Mouse (Mus musculus) embryo, embryonic 10.5 days (tissue): ENCODE results near the gene Fam169a.
A peak's percentile ranks its signal among the peaks of the same experiment; 100 is the strongest.
"Not testable (repeated sequence)": the region's sequence is repeated elsewhere in the genome, so short reads cannot be mapped to it uniquely, and the experiment has no call there.

ENCODE experiments used
- DNase-seq: peaks from one replicate; pipeline ENCODE4 v3.0.0-alpha.2; 2015; ENCODE audit warnings: low spot score

Fam169a gene

DNA sequence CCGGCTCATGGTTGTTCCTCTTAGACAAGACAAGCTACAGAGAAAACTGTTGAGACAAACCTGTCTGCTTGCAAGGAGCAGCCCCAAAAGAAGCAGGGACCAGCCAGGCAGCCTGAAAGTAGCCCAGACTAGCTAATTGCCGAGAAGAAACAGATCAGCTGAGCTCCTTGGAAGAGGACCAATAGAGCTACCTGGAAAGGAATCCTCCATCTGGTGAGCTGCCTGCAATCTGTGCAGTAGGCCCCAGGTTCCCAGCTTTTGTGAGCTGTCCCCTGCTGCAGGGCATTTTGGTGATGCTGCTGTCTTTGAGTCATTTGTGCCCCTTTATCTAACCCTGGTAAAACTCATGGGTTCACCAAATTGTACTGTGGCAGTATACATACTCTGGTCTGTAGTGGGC is 13.1 kb downstream of the Fam169a start:
- DNase-seq, result no peak

GRCm38 (mm10) chr13:97080615-97081014 is 13.5 kb downstream of the Fam169a start:
- DNase-seq, result no peak

DNA sequence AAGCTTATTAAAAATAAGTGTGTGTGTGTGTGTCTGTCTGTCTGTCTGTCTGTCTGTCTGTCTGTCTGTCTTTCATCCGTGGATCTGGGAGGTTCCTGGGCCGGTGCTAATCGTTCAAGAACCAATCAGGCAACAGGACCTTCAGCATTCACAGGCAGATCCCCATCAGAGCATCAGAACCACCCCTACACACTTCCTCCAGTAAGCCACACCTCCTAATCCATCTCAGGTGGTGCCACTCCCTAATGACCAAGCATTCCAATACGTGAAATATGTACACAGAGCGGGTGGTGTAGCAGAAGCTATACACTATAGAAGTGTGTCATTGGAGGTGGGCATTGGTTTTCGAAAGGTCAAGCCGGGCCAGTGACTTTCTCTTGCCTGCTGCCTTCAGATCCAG is 15.3 kb downstream of the Fam169a start:
- DNase-seq, result no peak

DNA sequence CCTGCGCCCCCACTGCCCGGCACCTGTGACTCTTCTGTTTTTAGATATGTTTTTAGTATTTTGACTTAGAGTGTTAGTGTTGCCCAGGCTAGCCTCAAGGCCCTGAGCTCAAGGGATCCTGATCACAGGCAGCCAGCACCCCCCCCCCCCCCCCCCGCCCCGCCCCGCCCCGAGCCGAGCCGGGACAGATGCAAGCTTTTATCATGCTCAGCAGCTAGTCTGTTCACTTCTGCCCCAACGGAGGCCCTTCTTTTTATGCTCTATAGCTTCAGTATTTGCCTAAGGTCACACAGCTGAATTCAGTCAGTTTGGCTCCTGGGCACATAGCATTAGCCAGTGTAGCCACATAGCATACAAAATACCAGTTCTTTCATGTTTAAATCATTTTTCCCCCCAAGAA is 19.2 kb downstream of the Fam169a start:
- no peak for DNase-seq

DNA sequence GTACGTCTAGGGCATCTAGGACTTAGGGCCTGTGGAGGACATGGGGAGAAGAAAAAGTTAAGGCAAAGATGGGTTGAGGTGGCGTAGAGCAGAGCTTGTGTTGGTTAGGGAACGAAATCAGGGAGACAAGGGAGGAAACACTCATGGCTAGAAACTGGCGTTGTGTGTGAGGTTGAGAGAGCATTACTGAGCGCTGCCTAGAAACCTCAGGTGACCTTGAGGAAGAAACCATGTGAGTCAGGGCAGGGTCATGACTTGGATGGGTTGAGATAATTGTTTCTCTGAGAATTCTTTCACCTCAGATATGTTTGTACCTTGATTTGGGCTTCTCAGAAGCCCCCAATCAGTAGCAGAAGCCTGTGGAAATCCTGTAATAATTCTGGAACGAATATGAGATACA is 20.3 kb downstream of the Fam169a start:
- DNase-seq, result no peak

- no peak for DNase-seq
Measured at GRCm38 (mm10) chr13:97088183-97088582, 21.1 kb downstream of the Fam169a start.

DNA sequence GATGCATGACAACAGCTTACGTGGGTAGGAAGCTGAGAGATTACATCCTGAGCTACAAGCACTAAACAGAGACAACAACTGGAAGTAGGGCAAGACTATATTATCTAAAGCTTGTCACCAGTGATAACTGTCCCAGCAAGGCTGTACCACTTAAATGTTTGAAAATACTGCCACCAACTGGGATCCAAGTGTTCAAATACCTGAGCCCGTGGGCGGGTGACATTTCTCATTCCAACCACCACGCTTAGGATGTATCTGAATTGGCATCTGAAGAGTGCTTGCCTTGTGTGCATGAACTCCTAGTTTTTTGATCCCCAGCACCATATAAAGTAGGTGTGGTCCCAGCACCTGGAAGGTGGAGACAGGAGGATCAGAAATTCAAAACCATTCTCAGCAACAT is 28.6 kb downstream of the Fam169a start:
- no peak for DNase-seq

DNA sequence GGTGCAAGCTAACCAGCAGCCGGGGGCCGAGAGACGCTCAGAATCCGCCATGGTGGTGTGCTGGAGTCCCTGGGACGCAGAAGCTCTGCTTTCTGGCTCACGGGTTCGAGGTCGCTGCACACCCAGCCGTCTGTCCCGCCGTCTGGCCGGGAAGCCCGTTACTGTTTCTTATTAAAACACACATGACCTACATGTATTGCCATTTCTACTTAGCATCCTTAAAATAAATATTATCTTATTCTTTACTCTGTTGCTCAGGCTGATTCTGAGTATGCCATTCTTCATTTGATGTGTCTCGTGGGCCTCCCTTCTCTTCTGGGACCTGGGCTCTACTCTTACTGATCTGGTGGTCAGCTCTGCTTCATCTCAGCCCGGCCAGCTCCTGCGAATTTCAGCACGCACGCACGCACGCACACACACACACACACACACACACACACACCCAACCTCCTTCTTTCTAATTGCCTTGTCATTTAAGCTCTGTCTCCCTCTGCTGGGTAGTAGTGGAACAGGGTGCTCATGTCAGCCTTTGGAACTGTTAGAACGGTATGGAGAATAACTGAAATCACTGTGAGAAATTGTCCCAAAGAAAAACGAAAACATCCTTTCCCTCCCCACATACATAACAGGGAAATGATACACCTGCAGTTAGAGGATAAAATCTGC is 32.2 kb downstream of the Fam169a start, which contains the start of gene Gm6169:
Gene Gm6169 (minus strand): TSS at position 51 of the 666 bp plus-strand sequence.
- DNase-seq, result peak; percentile 77

GRCm38 (mm10) chr13:97104996-97105395 is 37.9 kb downstream of the Fam169a start:
- no peak for DNase-seq

DNA sequence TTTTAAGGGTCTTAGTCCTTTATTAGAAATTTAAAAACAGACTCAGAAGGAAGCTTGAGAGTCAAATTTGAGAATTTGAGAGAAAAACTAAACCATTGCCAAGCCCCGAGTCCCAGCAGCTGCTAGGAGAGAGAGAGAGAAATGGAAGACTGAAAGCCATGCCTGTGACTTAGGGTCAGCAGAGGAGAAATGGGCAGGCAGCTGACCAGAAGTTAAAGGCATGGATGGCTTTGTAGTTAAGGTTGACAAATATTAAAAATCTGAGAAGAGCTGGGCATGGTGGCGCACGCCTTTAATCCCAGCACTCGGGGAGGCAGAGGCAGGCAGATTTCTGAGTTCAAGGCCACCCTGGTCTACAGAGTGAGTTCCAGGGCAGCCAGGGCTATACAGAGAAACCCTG is 40.6 kb downstream of the Fam169a start:
- DNase-seq, result not testable (repeated sequence)

- DNase-seq, result no peak
Measured at GRCm38 (mm10) chr13:97109046-97109445, 42.0 kb downstream of the Fam169a start.

DNA sequence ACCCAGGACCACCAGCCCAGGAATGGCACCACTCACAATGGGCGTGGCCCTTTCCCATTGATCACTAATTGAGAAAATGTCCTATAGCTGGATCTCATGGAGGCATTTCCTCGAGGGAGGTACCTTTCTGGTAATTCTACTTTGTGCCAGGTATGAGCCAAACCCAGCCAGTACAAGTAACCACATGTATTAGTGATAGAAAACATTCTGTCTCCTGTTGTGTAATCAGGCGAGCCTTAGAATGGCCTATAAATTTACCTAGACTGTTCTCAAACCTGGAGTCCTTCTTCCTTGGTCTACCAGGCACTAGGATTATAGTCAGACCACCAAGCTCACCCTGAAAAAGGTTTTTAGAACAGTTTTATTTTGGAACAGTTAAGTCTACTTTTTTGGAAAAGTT is 54.3 kb downstream of the Fam169a start:
- DNase-seq, result no peak

DNA sequence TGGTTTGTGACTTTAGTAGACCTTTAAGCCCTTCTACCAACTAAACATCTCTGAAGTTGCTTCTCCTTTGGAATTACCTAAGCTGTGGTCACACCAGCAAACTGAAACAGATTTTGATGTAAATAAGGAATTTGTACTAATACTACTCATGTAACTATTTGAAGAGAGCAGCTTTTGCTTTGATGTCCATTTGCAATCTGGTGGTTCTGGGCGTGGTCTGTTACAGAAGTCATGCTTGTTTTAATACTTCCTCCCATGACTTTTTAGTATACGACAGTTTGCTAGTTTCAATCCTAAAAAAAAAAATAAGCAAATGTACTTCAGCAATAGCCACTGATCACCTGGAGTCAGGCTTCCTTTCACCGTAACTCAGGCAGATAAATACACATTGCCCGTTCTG is 62.6 kb downstream of the Fam169a start:
- DNase-seq, result not testable (repeated sequence)

DNA sequence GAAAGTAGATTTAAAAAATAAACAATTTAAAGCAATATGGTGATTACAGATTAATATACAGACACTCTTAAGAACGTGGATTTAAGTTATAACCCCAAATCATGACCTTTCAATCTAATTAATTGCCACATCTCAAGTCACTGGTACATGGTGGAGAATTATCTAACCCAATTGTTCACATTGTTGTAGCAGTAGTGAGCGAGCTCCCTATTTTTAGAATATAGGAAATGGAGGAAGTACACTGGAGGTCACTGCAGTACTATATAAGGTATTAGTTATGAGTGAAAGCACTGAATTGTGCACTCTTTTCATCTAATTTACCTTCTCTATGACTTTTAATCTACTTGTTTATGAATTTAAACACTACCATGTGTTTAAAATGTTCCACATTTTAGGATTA is 63.3 kb downstream of the Fam169a start:
- DNase-seq, result not testable (repeated sequence)

- peak; percentile 96 for DNase-seq
Measured at GRCm38 (mm10) chr13:97137466-97138400, 70.6 kb downstream of the Fam169a start, which contains the start of the genes Gfm2 and Nsa2. Gene Gfm2, plus strand, starts transcription at chr13:97137937. Gene Nsa2, minus strand, starts transcription at chr13:97137937.

DNA sequence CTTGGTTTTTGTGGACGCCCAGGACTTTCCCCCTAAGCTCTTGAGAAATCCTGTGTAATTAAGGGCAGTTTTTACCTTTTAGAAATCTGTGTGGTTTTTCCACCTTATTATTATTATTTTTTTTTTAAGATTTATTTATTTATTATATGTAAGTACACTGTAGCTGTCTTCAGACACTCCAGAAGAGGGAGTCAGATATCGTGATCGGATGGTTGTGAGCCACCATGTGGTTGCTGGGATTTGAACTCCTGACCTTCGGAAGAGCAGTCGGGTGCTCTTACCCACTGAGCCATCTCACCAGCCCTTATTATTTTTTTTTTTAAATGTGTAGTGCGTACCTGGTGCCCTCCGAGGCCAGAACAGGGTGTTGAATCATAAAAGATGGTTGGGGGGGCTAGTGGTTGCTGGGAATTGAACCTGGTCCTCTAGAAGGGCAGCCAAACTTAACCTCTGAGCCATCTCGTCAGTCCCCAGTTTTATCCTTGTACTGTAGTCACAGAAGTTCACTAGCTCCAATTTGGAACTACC is 71.4 kb downstream of the Fam169a start:
- DNase-seq, result not testable (repeated sequence)

GRCm38 (mm10) chr13:97142321-97142720 is 75.2 kb downstream of the Fam169a start:
- DNase-seq, result no peak

DNA sequence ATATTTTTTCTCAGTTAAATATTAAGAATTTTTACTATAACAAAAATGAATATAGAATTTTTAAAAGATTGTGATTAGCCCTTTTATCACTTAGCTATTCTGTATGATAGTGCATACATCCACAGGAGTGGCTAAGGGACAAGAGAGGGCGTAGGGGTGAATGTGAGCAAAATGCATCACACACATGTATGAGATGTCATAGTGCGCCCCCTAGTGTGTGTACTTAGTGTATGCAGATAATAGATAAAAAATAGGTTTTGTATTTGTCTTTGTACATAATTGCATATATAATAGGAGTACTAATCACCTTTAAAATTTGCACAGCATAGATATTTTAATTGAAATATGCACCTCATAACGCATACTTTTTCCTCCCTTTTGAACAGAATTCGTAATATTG is 78.7 kb downstream of the Fam169a start:
- DNase-seq, result peak; percentile 79

- no peak for DNase-seq
Measured at GRCm38 (mm10) chr13:97175520-97176264, 108.6 kb downstream of the Fam169a start.

GRCm38 (mm10) chr13:97176731-97177130 is 109.6 kb downstream of the Fam169a start:
- DNase-seq, result no peak

- DNase-seq, result no peak
Measured at GRCm38 (mm10) chr13:97178943-97179342, 111.9 kb downstream of the Fam169a start.
